ENCODE assay signal across 10 mouse cellular contexts in the genomic region with DNA sequence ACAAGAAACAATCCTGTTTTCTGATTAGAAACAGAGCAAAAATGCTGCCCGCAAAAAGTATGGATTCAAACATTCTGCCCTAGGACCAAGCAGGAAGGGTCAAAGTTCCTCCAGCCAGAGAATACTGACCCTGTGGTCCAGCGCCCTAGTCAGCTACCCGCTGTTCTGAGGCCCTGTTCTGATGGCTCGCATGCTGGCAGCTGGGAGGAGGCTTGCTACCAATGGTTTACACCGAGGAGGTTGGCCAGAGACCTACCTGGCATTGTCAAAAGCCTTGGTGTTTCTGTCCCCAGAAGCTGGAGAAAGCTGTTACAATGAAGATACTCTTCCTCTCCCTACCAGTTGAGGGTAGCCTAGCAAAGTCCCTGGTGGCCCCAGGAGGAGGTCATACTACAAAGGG. TPM values are rescaled to one million over a fixed set of nuclear protein-coding genes. Genes with fewer than 3 reads are reported as not detected.
DNase-seq lines count a peak whose midpoint lies in the region; ATAC-seq lines count a peak whose summit lies in the region.
"Had no signal": no experiment of that assay in that cellular context is flagged by ENCODE, and none has a peak within 500 bp of the region (broad histone marks: within the 10 kb centered on the region; RNA-seq: fewer than 3 reads in every experiment).

No protein-coding gene starts in this region.

- ATAC-seq in heart, embryonic 13.5 days (ENCODE audit: extremely low read depth, insufficient number of reproducible peaks, low FRiP score, low TSS enrichment): no peak
- ATAC-seq in neural tube, embryonic 11.5 days (ENCODE audit: insufficient read depth, low FRiP score, low TSS enrichment): no peak
- no peak for ATAC-seq in frontal cortex, adult (ENCODE audit: low TSS enrichment)

- peak overlapping the region; percentile 94 for H3K4me2 ChIP-seq in heart, embryonic 13.5 days
- peak overlapping the region; percentile 92 for H3K4me2 ChIP-seq in neural tube, embryonic 11.5 days (ENCODE audit: low read depth)

- no peaks in the 10 kb centered on the region for H3K27me3 ChIP-seq in heart, embryonic 13.5 days (replicated peaks)
- H3K27me3 ChIP-seq in neural tube, embryonic 11.5 days (ENCODE audit: control insufficient read depth, insufficient read depth, low read length): no peaks in the 10 kb centered on the region
- H3K27me3 ChIP-seq in limb, embryonic 10.5 days (ENCODE audit: low read depth, poor library complexity, severe bottlenecking): no peaks in the 10 kb centered on the region

- H3K4me3 ChIP-seq in heart, embryonic 13.5 days: peak overlapping the region; percentile 81; the same call in 1 of the 2 replicates
- no peak overlapping the region; the same call in 1 of the 2 replicates for H3K4me3 ChIP-seq in neural tube, embryonic 11.5 days (ENCODE audit: low read depth, low read length)
- H3K4me3 ChIP-seq in limb, embryonic 10.5 days: peak overlapping the region; percentile 69

- peak overlapping the region; percentile 98 for H3K9ac ChIP-seq in heart, embryonic 13.5 days
- H3K9ac ChIP-seq in neural tube, embryonic 11.5 days (ENCODE audit: low read length): no peak overlapping the region

- H3K4me1 ChIP-seq in heart, embryonic 13.5 days: peaks cover 81% of the 10 kb centered on the region
- H3K4me1 ChIP-seq in neural tube, embryonic 11.5 days (ENCODE audit: control insufficient read depth, insufficient read depth, low read length): peaks cover 39% of the 10 kb centered on the region
- H3K4me1 ChIP-seq in limb, embryonic 10.5 days: peaks cover 76% of the 10 kb centered on the region

- no peaks in the 10 kb centered on the region for H3K36me3 ChIP-seq in heart, embryonic 13.5 days
- no peaks in the 10 kb centered on the region; the same call in 1 of the 2 replicates for H3K36me3 ChIP-seq in neural tube, embryonic 11.5 days (ENCODE audit: control insufficient read depth, insufficient read depth, low read length)
- peaks cover 19% of the 10 kb centered on the region; the same call in 1 of the 2 replicates for H3K36me3 ChIP-seq in limb, embryonic 10.5 days

- 76% methylated on average over 5 of the region's 5 CpGs for WGBS in heart, embryonic 13.5 days
- 73% methylated on average over 5 of the region's 5 CpGs for WGBS in neural tube, embryonic 11.5 days
- WGBS in limb, embryonic 10.5 days: 80% methylated on average over 5 of the region's 5 CpGs

- no peak for DNase-seq in heart, adult 9 months (ENCODE audit: low spot score in 2 of 2)
- no peak for DNase-seq in neural tube, embryonic 11.5 days (ENCODE audit: low spot score)
- DNase-seq in neural tube, embryonic 10.5 days (ENCODE audit: extremely low spot score, low spot score): no peak
- no peak for DNase-seq in limb, embryonic 10.5 days (ENCODE audit: low spot score)
- no peak for DNase-seq in thymus, postnatal 14 days
- no peak for DNase-seq in spleen, adult 12 weeks (ENCODE audit: low spot score)
- DNase-seq: cerebellum, adult 2 months; gastrocnemius, postnatal 14 days had no signal

- H3K9me3 ChIP-seq in heart, embryonic 13.5 days: no peaks in the 10 kb centered on the region
- H3K9me3 ChIP-seq in neural tube, embryonic 11.5 days (ENCODE audit: control insufficient read depth, low read length): no peaks in the 10 kb centered on the region
- H3K9me3 ChIP-seq in limb, embryonic 10.5 days (replicated peaks): no peaks in the 10 kb centered on the region

- H3K27ac ChIP-seq in heart, embryonic 13.5 days (replicated peaks): no peak overlapping the region
- no peak overlapping the region for H3K27ac ChIP-seq in neural tube, embryonic 11.5 days (ENCODE audit: low read depth, low read length)
- peak overlapping the region; percentile 43; the same call in 1 of the 2 replicates for H3K27ac ChIP-seq in limb, embryonic 10.5 days

RNA-seq across cellular contexts. Expression of a gene that starts 3.8 kb away (rescaled TPM):
- polyA plus RNA-seq in heart, embryonic 13.5 days (2015; fragmentation: Nextera tagmentation; extraction: Ambion mirVana): 11.3 and 11.9 TPM in 2 replicates
- 15.2 and 17.6 TPM in 2 replicates for polyA plus RNA-seq in neural tube, embryonic 11.5 days (2014; fragmentation: Nextera tagmentation; extraction: Ambion mirVana)
- polyA plus RNA-seq in limb, embryonic 10.5 days (2016; fragmentation: Nextera tagmentation; extraction: Ambion mirVana): 27.1 and 27.7 TPM in 2 replicates
